Mouse (Mus musculus) cerebellum, adult 11 months (tissue): Measurements from ENCODE around the gene Uvrag.

Source experiments
- DNase-seq: peaks from one replicate; pipeline ENCODE4 v3.0.0; 2022

Uvrag gene

GRCm38 (mm10) chr7:99136789-99137188 is 4.2 kb downstream of the Uvrag start:
- DNase-seq: no peak

- no peak for DNase-seq
These were observed 7.0 kb downstream of the Uvrag start for GRCm38 (mm10) chr7:99133811-99134402.

GRCm38 (mm10) chr7:99132597-99132996 is 8.3 kb downstream of the Uvrag start:
- no peak for DNase-seq

GRCm38 (mm10) chr7:99131819-99132353 is 9.1 kb downstream of the Uvrag start:
- no peak for DNase-seq

- no peak for DNase-seq
These were observed 12.0 kb downstream of the Uvrag start for GRCm38 (mm10) chr7:99128965-99129364.

- DNase-seq: no peak
These were observed 12.7 kb downstream of the Uvrag start for GRCm38 (mm10) chr7:99128020-99128950.

- DNase-seq: no peak
These were observed 14.9 kb downstream of the Uvrag start for GRCm38 (mm10) chr7:99126057-99126456.

GRCm38 (mm10) chr7:99122651-99123050 is 18.3 kb downstream of the Uvrag start:
- DNase-seq: no peak

- no peak for DNase-seq
These were observed 19.9 kb downstream of the Uvrag start for GRCm38 (mm10) chr7:99120865-99121521.

- DNase-seq: no peak
These were observed 20.9 kb downstream of the Uvrag start for GRCm38 (mm10) chr7:99120082-99120481.

- no peak for DNase-seq
These were observed 24.2 kb downstream of the Uvrag start for GRCm38 (mm10) chr7:99116781-99117180.

- peak; percentile 54 for DNase-seq
These were observed 26.8 kb downstream of the Uvrag start for GRCm38 (mm10) chr7:99114006-99114726.

GRCm38 (mm10) chr7:99107566-99107965 is 33.4 kb downstream of the Uvrag start:
- no peak for DNase-seq

- DNase-seq: no peak
These were observed 34.1 kb downstream of the Uvrag start for GRCm38 (mm10) chr7:99106714-99107270.

- no peak for DNase-seq
These were observed 39.0 kb downstream of the Uvrag start for GRCm38 (mm10) chr7:99101767-99102593.

GRCm38 (mm10) chr7:99101076-99101475 is 39.9 kb downstream of the Uvrag start:
- DNase-seq: no peak

- no peak for DNase-seq
These were observed 40.4 kb downstream of the Uvrag start for GRCm38 (mm10) chr7:99100573-99100972.

- no peak for DNase-seq
These were observed 40.9 kb downstream of the Uvrag start for GRCm38 (mm10) chr7:99100087-99100486.

- no peak for DNase-seq
These were observed 43.2 kb downstream of the Uvrag start for GRCm38 (mm10) chr7:99097781-99098180.

GRCm38 (mm10) chr7:99097128-99097527 is 43.8 kb downstream of the Uvrag start:
- no peak for DNase-seq

GRCm38 (mm10) chr7:99095191-99095590 is 45.8 kb downstream of the Uvrag start:
- DNase-seq: no peak
